ENCODE assay signal across 8 mouse cellular contexts in the genomic region with DNA sequence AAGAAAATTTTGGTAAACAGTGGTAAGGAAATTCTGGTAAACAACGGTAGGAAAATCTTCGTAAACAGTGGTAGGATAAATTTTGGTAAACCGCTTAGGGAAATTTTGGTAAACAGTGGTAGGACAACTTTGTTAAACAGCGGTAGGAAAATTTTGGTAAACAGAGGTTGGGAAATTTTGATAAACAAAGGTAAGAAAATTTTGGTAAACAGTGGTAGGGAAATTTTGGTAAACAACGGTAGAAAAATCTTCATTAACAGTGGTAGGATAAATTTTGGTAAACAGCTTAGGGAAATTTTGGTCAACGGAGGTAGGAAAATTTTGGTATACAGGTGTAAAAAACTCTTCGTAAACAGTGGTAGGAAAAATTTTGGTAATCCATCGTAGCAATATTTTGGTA.
DNase-seq lines count a peak whose midpoint lies in the region; ATAC-seq and TF ChIP-seq lines count a peak whose summit lies in the region.

No protein-coding gene starts in this region.

- no peak for DNase-seq in limb, embryonic 11.5 days (ENCODE audit: low spot score)
- no peak for DNase-seq in limb, embryonic 10.5 days (ENCODE audit: low spot score)
- peak; percentile 66 for DNase-seq in MN1 (ENCODE audit: low spot score)
- DNase-seq in embryonic facial prominence, embryonic 14.5 days (ENCODE audit: low spot score), result peak; percentile 54
- no peak for DNase-seq in gastrocnemius, adult 2 months
- no peak for DNase-seq in gastrocnemius, adult 8-10 months (ENCODE audit: low spot score in 2 of 2)
- DNase-seq in left cerebral cortex, postnatal 14 days (ENCODE audit: low spot score in 2 of 2), result no peak

- 58% methylated on average over 8 of the region's 8 CpGs for WGBS in limb, embryonic 11.5 days
- 49% methylated on average over 8 of the region's 8 CpGs for WGBS in limb, embryonic 10.5 days
- 58% methylated on average over 8 of the region's 8 CpGs for WGBS in embryonic facial prominence, embryonic 14.5 days

- no peak overlapping the region for H3K9ac ChIP-seq in limb, embryonic 11.5 days (ENCODE audit: low read length)
- no peak overlapping the region for H3K9ac ChIP-seq in embryonic facial prominence, embryonic 14.5 days (ENCODE audit: low read depth, low read length)

- no peak overlapping the region for H3K4me2 ChIP-seq in limb, embryonic 11.5 days (ENCODE audit: low read depth, severe bottlenecking)
- no peak overlapping the region for H3K4me2 ChIP-seq in embryonic facial prominence, embryonic 14.5 days (ENCODE audit: low read depth, low read length)

- H3K36me3 ChIP-seq in limb, embryonic 11.5 days (ENCODE audit: control insufficient read depth, insufficient read depth, low read length), result no peaks in the 10 kb centered on the region
- no peaks in the 10 kb centered on the region for H3K36me3 ChIP-seq in limb, embryonic 10.5 days
- H3K36me3 ChIP-seq in embryonic facial prominence, embryonic 14.5 days (ENCODE audit: control insufficient read depth, insufficient read depth, low read length), result no peaks in the 10 kb centered on the region

- no peak for TF ChIP-seq CTCF in gastrocnemius, adult 2 months (IDR thresholded peaks at IDR 0.05)

- ATAC-seq in limb, embryonic 11.5 days (ENCODE audit: insufficient number of reproducible peaks, low FRiP score, low TSS enrichment, low read depth), result peak; percentile 75; the same call in 1 of the 2 replicates
- 0 out of 2 replicates have a peak, but pooled peaks have one; percentile 37 for ATAC-seq in embryonic facial prominence, embryonic 14.5 days (ENCODE audit: low read depth)
- ATAC-seq in monocyte, adult 5-6 weeks (replicated peaks; ENCODE audit: insufficient number of reproducible peaks, low FRiP score, low TSS enrichment, poor library complexity, severe bottlenecking), result peak; percentile 76

- no peak overlapping the region for H3K27ac ChIP-seq in limb, embryonic 11.5 days (replicated peaks; ENCODE audit: low read depth, low read length)
- H3K27ac ChIP-seq in limb, embryonic 10.5 days, result no peak overlapping the region
- H3K27ac ChIP-seq in embryonic facial prominence, embryonic 14.5 days (replicated peaks; ENCODE audit: low read depth, low read length), result no peak overlapping the region
- H3K27ac ChIP-seq in gastrocnemius, adult 2 months, result no peak overlapping the region

- H3K4me3 ChIP-seq in limb, embryonic 11.5 days (ENCODE audit: low read depth, low read length), result no peak overlapping the region
- no peak overlapping the region for H3K4me3 ChIP-seq in limb, embryonic 10.5 days
- H3K4me3 ChIP-seq in embryonic facial prominence, embryonic 14.5 days (ENCODE audit: low read depth, low read length), result no peak overlapping the region
- H3K4me3 ChIP-seq in gastrocnemius, adult 2 months, result no peak overlapping the region

- H3K27me3 ChIP-seq in limb, embryonic 11.5 days (ENCODE audit: control insufficient read depth, insufficient read depth, low read length), result no peaks in the 10 kb centered on the region
- no peaks in the 10 kb centered on the region for H3K27me3 ChIP-seq in limb, embryonic 10.5 days (ENCODE audit: low read depth, poor library complexity, severe bottlenecking)
- H3K27me3 ChIP-seq in embryonic facial prominence, embryonic 14.5 days (replicated peaks; ENCODE audit: control insufficient read depth, insufficient read depth, low read length), result no peaks in the 10 kb centered on the region

- H3K9me3 ChIP-seq in limb, embryonic 11.5 days (ENCODE audit: control insufficient read depth, low read length), result no peaks in the 10 kb centered on the region
- H3K9me3 ChIP-seq in limb, embryonic 10.5 days (replicated peaks), result no peaks in the 10 kb centered on the region
- H3K9me3 ChIP-seq in embryonic facial prominence, embryonic 14.5 days (ENCODE audit: control insufficient read depth, low read length), result peaks cover 9% of the 10 kb centered on the region

- intact Hi-C loops in gastrocnemius, adult 2 months (cut with DNase I), result no loop called here
- intact Hi-C loops in left cerebral cortex, postnatal 14 days (cut with DNase I), result no loop called here

- H3K4me1 ChIP-seq in limb, embryonic 11.5 days (ENCODE audit: control insufficient read depth, insufficient read depth, low read length), result no peaks in the 10 kb centered on the region
- H3K4me1 ChIP-seq in limb, embryonic 10.5 days, result no peaks in the 10 kb centered on the region
- no peaks in the 10 kb centered on the region for H3K4me1 ChIP-seq in embryonic facial prominence, embryonic 14.5 days (ENCODE audit: control insufficient read depth, insufficient read depth, low read length)

Comparison
In these comparisons a context has a peak if more than half of its experiments do, and no peak if none do; other contexts are left out.
1. DNase-seq: peak in MN1 (single experiment) and embryonic facial prominence, embryonic 14.5 days (single experiment); none in limb, embryonic 11.5 days (single experiment), limb, embryonic 10.5 days (single experiment), gastrocnemius, adult 2 months (single experiment), gastrocnemius, adult 8-10 months (0 of 2) and left cerebral cortex, postnatal 14 days (0 of 2).
2. Peak in every context shown above with its lines, with median percentiles within 50 percentile points of each other: ATAC-seq.